Mouse (Mus musculus): ENCODE measurements around the gene Dync1li1. TPM values are rescaled to one million over a fixed set of nuclear protein-coding genes. Genes with fewer than 3 reads are reported as not detected.

The Dync1li1 gene
- polyA plus RNA-seq, 1 experiment = 64.9 TPM

DNA sequence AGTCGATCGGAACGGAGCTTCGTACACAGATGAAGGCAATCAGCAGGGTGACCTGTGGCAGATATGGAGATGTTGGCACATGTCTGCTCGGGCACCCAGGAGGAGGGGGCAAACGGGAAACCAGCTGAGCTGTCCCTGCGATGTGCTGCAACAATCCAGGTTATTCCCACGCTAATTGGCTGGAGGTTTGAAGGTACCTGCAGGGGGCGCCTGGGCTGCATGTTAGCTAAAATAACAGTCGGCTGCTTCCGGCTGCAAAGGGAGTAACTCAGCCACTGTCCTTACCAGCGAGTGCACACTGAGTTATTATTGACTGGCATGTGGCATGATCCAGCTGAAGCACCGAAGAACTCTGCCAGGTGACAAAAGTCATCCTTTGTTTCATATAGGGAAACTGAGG is 74.8 kb downstream of the Dync1li1 start:
- TF ChIP-seq POLR2A (IDR thresholded peaks at IDR 0.05; ENCODE audit: borderline replicate concordance, insufficient read depth, low read length) (no peak), CTCF (IDR thresholded peaks at IDR 0.05; ENCODE audit: borderline replicate concordance, insufficient read depth, low read depth, low read length) (peak; percentile 25; the same call in 1 of the 2 replicates)
- Histone ChIP-seq H3K27ac (ENCODE audit: insufficient read depth, low read length) (no peak overlapping the region), H3K27me3 (ENCODE audit: control insufficient read depth, insufficient read depth, low read length) (no peaks in the 10 kb centered on the region), H3K4me1 (ENCODE audit: control insufficient read depth, insufficient read depth, low read length) (peaks cover 12% of the 10 kb centered on the region), H3K4me3 (replicated peaks; ENCODE audit: insufficient read depth, low read depth, low read length) (no peak overlapping the region)
- 40% methylated on average over 13 of the region's 13 CpGs for WGBS
- no peak for DNase-seq

GRCm38 (mm10) chr9:114767030-114767429 is 78.4 kb downstream of the Dync1li1 start:
- no peak overlapping the region for H3K27ac ChIP-seq (ENCODE audit: insufficient read depth, low read length)
- WGBS = 7% methylated on average over 13 of the region's 13 CpGs
- H3K4me1 ChIP-seq (ENCODE audit: control insufficient read depth, insufficient read depth, low read length) = peaks cover 12% of the 10 kb centered on the region
- DNase-seq = peak; percentile 65 to 73
- TF ChIP-seq POLR2A (IDR thresholded peaks at IDR 0.05; ENCODE audit: borderline replicate concordance, insufficient read depth, low read length) (no peak), CTCF (IDR thresholded peaks at IDR 0.05; ENCODE audit: borderline replicate concordance, insufficient read depth, low read depth, low read length) (no peak)
- no peak overlapping the region for H3K4me3 ChIP-seq (replicated peaks; ENCODE audit: insufficient read depth, low read depth, low read length)
- H3K27me3 ChIP-seq (ENCODE audit: control insufficient read depth, insufficient read depth, low read length) = no peaks in the 10 kb centered on the region

DNA sequence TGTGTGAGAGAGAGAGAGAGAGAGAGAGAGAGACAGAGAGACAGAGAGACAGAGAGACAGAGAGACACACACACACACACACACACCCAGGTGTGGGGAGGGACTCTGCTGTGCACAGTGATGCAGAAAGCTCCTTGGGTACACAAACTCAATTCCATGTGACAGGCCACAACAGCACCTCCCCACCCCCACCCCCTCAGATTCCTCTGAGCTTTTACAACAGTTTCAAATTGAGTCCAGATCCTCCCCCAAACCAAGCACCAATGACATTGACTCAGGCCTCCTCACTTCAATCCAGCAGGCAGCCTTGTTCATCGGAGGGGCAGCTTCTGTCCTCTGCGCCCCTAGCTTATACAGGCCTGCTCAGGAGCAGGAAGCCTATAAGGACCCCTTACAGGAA is 78.9 kb downstream of the Dync1li1 start:
- Histone ChIP-seq H3K27me3 (ENCODE audit: control insufficient read depth, insufficient read depth, low read length) (no peaks in the 10 kb centered on the region), H3K27ac (ENCODE audit: insufficient read depth, low read length) (no peak overlapping the region), H3K4me3 (replicated peaks; ENCODE audit: insufficient read depth, low read depth, low read length) (no peak overlapping the region), H3K4me1 (ENCODE audit: control insufficient read depth, insufficient read depth, low read length) (peaks cover 12% of the 10 kb centered on the region)
- TF ChIP-seq CTCF (IDR thresholded peaks at IDR 0.05; ENCODE audit: borderline replicate concordance, insufficient read depth, low read depth, low read length) = no peak
- TF ChIP-seq POLR2A (IDR thresholded peaks at IDR 0.05; ENCODE audit: borderline replicate concordance, insufficient read depth, low read length) = no peak
- WGBS = 73% methylated on average over 2 of the region's 2 CpGs
- DNase-seq = no peak

DNA sequence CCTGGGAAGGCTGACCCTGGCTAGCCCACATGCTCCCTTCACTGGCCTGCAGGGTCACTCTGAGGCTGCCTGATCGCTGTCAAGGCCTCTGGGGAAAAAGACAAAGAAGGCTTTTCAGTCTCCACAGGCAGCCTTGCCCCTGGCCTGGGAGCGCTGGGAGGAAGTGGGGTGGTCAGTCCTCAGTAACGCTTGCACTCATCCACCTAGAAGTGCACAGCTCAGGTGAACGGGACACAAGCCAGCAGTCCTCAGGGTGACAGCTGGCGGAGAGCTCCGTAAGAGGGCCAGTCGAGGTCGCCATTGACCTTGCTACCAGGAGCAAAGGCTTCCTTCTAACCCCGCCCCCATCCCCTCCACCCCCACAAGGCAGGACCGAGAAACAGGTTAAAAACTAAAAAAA is 79.5 kb downstream of the Dync1li1 start:
- H3K27ac ChIP-seq (ENCODE audit: insufficient read depth, low read length) = no peak overlapping the region
- WGBS = 72% methylated on average over 10 of the region's 10 CpGs
- H3K4me3 ChIP-seq (replicated peaks; ENCODE audit: insufficient read depth, low read depth, low read length) = no peak overlapping the region
- peaks cover 12% of the 10 kb centered on the region for H3K4me1 ChIP-seq (ENCODE audit: control insufficient read depth, insufficient read depth, low read length)
- no peaks in the 10 kb centered on the region for H3K27me3 ChIP-seq (ENCODE audit: control insufficient read depth, insufficient read depth, low read length)
- TF ChIP-seq CTCF (IDR thresholded peaks at IDR 0.05; ENCODE audit: borderline replicate concordance, insufficient read depth, low read depth, low read length) = no peak
- no peak for TF ChIP-seq POLR2A (IDR thresholded peaks at IDR 0.05; ENCODE audit: borderline replicate concordance, insufficient read depth, low read length)
- DNase-seq = no peak

DNA sequence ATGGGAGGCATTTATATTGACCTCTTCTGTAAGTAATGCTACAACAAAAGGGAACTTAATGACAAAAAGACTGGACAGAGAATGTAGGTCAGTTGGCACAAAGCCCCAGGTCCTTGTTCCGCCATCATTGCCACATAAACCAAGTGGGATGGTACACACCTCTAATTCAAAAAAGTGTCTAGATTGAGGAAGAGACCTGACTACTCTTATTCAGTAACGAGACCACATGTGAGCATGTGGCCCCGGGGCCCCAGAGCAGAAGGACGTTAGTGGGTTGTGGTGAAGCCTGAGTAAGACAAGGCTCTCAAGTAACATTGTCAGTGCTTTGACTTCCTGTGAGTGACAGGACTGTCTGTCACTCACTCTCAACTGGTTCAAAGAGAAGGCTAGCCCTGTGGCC is 81.6 kb downstream of the Dync1li1 start:
- 91% methylated on average over 4 of the region's 4 CpGs for WGBS
- no peak overlapping the region for H3K4me3 ChIP-seq (replicated peaks; ENCODE audit: insufficient read depth, low read depth, low read length)
- no peak for TF ChIP-seq POLR2A (IDR thresholded peaks at IDR 0.05; ENCODE audit: borderline replicate concordance, insufficient read depth, low read length)
- TF ChIP-seq CTCF (IDR thresholded peaks at IDR 0.05; ENCODE audit: borderline replicate concordance, insufficient read depth, low read depth, low read length) = no peak
- peaks cover 19% of the 10 kb centered on the region for H3K4me1 ChIP-seq (ENCODE audit: control insufficient read depth, insufficient read depth, low read length)
- no peak for DNase-seq
- no peaks in the 10 kb centered on the region for H3K27me3 ChIP-seq (ENCODE audit: control insufficient read depth, insufficient read depth, low read length)
- no peak overlapping the region for H3K27ac ChIP-seq (ENCODE audit: insufficient read depth, low read length)

GRCm38 (mm10) chr9:114771565-114771964 is 83.0 kb downstream of the Dync1li1 start:
- H3K27ac ChIP-seq (ENCODE audit: insufficient read depth, low read length) = no peak overlapping the region
- H3K4me1 ChIP-seq (ENCODE audit: control insufficient read depth, insufficient read depth, low read length) = peaks cover 23% of the 10 kb centered on the region
- H3K27me3 ChIP-seq (ENCODE audit: control insufficient read depth, insufficient read depth, low read length) = no peaks in the 10 kb centered on the region
- 91% methylated on average over 7 of the region's 7 CpGs for WGBS
- H3K4me3 ChIP-seq (replicated peaks; ENCODE audit: insufficient read depth, low read depth, low read length) = no peak overlapping the region
- TF ChIP-seq POLR2A (IDR thresholded peaks at IDR 0.05; ENCODE audit: borderline replicate concordance, insufficient read depth, low read length) (no peak), CTCF (IDR thresholded peaks at IDR 0.05; ENCODE audit: borderline replicate concordance, insufficient read depth, low read depth, low read length) (no peak)
- DNase-seq = no peak

Other genes with a start within 250 kb of the Dync1li1 start
- not detected in 2 replicates for gene Ccr4, start 183.9 kb upstream of the Dync1li1 start, polyA plus RNA-seq (2012; rRNA removed)
- gene C130032M10Rik, start 173.1 kb upstream of the Dync1li1 start, polyA plus RNA-seq (2012; rRNA removed) = not detected in 2 replicates
- gene Trim71, start 124.4 kb upstream of the Dync1li1 start, polyA plus RNA-seq (2012; rRNA removed) = 0.03 and 0.05 TPM in 2 replicates
- 69.7 and 70.9 TPM in 2 replicates for gene Cnot10, start 48.6 kb upstream of the Dync1li1 start, polyA plus RNA-seq (2012; rRNA removed)
- 14.6 and 15.2 TPM in 2 replicates for gene Cmtm6, start 42.3 kb downstream of the Dync1li1 start, polyA plus RNA-seq (2012; rRNA removed)
- 9.4 and 10.5 TPM in 2 replicates for gene Cmtm7, start 93.1 kb downstream of the Dync1li1 start, polyA plus RNA-seq (2012; rRNA removed)
- gene Cmtm8, start 155.4 kb downstream of the Dync1li1 start, polyA plus RNA-seq (2012; rRNA removed) = 4.2 and 4.8 TPM in 2 replicates
- gene Gpd1l, start 245.2 kb downstream of the Dync1li1 start, polyA plus RNA-seq (2012; rRNA removed) = 46.2 and 46.8 TPM in 2 replicates

Data from cerebellum, adult 2 months (tissue).